Mouse (Mus musculus): Measurements from ENCODE around the gene Ankrd1. TPM values are rescaled to one million over a fixed set of nuclear protein-coding genes. Genes with fewer than 3 reads are reported as not detected.

Ankrd1 gene
- total and polyA plus RNA-seq, 3 experiments = not detected

DNA sequence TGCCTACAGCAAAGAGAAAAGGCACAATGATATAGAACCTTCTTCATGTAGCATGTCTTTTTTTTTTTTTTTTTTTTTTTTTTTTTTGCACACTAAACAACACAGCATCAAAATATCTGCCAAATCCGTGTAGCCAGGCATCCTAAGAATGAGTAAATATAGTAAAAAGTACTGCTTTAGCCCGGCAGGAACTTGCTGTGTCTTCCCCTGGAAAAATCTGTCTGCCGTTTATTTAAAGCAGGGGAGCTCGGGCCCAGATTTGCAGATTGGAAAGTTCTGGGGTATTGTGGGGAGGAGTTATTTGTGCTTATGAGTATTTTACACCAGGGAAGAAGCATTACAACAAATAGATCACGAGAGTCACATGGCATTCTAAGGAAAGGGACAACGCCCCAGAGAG, 12.1 kb upstream of the Ankrd1 start:
- no peak for TF ChIP-seq POLR2A (IDR thresholded peaks at IDR 0.05; ENCODE audit: low read depth, low read length)
- TF ChIP-seq ZC3H11A (IDR thresholded peaks at IDR 0.05; ENCODE audit: low read depth, low read length) = no peak
- no peak for TF ChIP-seq MAX (IDR thresholded peaks at IDR 0.05; ENCODE audit: low read length)
- TF ChIP-seq ZKSCAN1 (IDR thresholded peaks at IDR 0.05; ENCODE audit: borderline replicate concordance, low read depth, low read length) = no peak
- 0 out of 2 replicates have a peak, but pooled peaks have one; percentile 6 for TF ChIP-seq BHLHE40 (IDR thresholded peaks at IDR 0.05; ENCODE audit: low read depth, low read length)
- TF ChIP-seq ETS1 (conservative IDR thresholded peaks at IDR 0.05; ENCODE audit: low read depth, low read length) = no peak
- no peak for TF ChIP-seq IRF4 (IDR thresholded peaks at IDR 0.05; ENCODE audit: low read depth, low read length)
- 0 out of 2 replicates have a peak, but pooled peaks have one; percentile 14 for TF ChIP-seq ZNF384 (IDR thresholded peaks at IDR 0.05; ENCODE audit: low read depth, low read length)
- TF ChIP-seq USF1 (IDR thresholded peaks at IDR 0.05; ENCODE audit: low read depth, low read length) = no peak
- TF ChIP-seq GABPA (IDR thresholded peaks at IDR 0.05; ENCODE audit: insufficient replicate concordance, low read depth, low read length) = no peak
- no peak for TF ChIP-seq TBP (conservative IDR thresholded peaks at IDR 0.05; ENCODE audit: low read depth, low read length)
- no peak for TF ChIP-seq CTCF (conservative IDR thresholded peaks at IDR 0.05 in 1 of 2, IDR thresholded peaks at IDR 0.05 in 1 of 2; ENCODE audit: low read depth in 2 of 2, low read length in 2 of 2)
- H3K9ac ChIP-seq (ENCODE audit: insufficient read depth, low read depth) = no peak overlapping the region
- no peak overlapping the region for H3K27ac ChIP-seq (ENCODE audit: insufficient read depth, low read depth)
- H3K4me2 ChIP-seq (ENCODE audit: insufficient read depth, low read depth, poor library complexity, severe bottlenecking) = no peak overlapping the region
- H3K79me2 ChIP-seq (replicated peaks; ENCODE audit: control insufficient read depth, extremely low read depth, insufficient read depth, poor library complexity, severe bottlenecking) = no peaks in the 10 kb centered on the region
- dilution Hi-C loops (cut with MboI; ENCODE audit: extremely low pct_ligation_motif_present, extremely low pct_unique_long_range_greater_than_20kb, low sequenced_read_pairs) (no loop called here), in situ Hi-C loops (cut with MboI; ENCODE audit: low pct_ligation_motif_present, low pct_unique_long_range_greater_than_20kb, low sequenced_read_pairs) (no loop called here)
- H3K36me3 ChIP-seq (replicated peaks in 1 of 2; ENCODE audit: control insufficient read depth in 1 of 2, insufficient read depth in 1 of 2, low read length in 1 of 2) = no peaks in the 10 kb centered on the region
- H3K9me3 ChIP-seq (replicated peaks; ENCODE audit: low read length) = no peaks in the 10 kb centered on the region
- DNase-seq (ENCODE audit: extremely low read depth) = no peak
- H3K4me1 ChIP-seq (ENCODE audit: control insufficient read depth in 1 of 2, insufficient read depth in 2 of 2) = peaks cover 0 to 7% of the 10 kb centered on the region in 2 experiments; a peak in 2 of 4 replicates
- no peak overlapping the region for H3K4me3 ChIP-seq (replicated peaks in 1 of 3; ENCODE audit: low read depth in 2 of 3, low read length in 2 of 3, poor library complexity in 1 of 3)
- no peaks in the 10 kb centered on the region for H3K27me3 ChIP-seq (replicated peaks)

DNA sequence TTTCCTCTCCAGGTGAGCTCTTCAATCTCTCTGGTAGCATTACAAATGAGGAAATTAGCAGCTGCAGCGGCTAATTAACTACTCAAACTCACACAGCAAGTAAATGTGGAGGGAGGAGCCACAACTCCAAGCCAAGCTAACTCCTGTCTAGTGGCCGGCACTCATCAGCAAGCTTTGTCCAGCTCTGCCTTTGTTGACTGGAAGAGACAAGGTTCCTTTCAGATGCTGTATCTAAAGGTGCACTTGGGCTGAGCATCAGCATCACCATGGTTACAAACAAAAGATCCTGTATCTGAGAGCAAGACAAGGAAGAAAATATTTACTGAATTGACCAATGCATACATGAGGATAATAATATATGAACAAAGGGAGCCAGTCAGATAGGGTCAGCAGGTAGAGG, 10.3 kb upstream of the Ankrd1 start:
- no peaks in the 10 kb centered on the region for H3K9me3 ChIP-seq (replicated peaks; ENCODE audit: low read length)
- no peak for DNase-seq (ENCODE audit: extremely low read depth)
- no peak overlapping the region for H3K4me2 ChIP-seq (ENCODE audit: insufficient read depth, low read depth, poor library complexity, severe bottlenecking)
- no peaks in the 10 kb centered on the region for H3K36me3 ChIP-seq (replicated peaks in 1 of 2; ENCODE audit: control insufficient read depth in 1 of 2, insufficient read depth in 1 of 2, low read length in 1 of 2)
- no peak overlapping the region for H3K9ac ChIP-seq (ENCODE audit: insufficient read depth, low read depth)
- peaks cover 0 to 7% of the 10 kb centered on the region in 2 experiments; a peak in 2 of 4 replicates for H3K4me1 ChIP-seq (ENCODE audit: control insufficient read depth in 1 of 2, insufficient read depth in 2 of 2)
- no peak overlapping the region for H3K27ac ChIP-seq (ENCODE audit: insufficient read depth, low read depth)
- no peaks in the 10 kb centered on the region for H3K27me3 ChIP-seq (replicated peaks)
- H3K79me2 ChIP-seq (replicated peaks; ENCODE audit: control insufficient read depth, extremely low read depth, insufficient read depth, poor library complexity, severe bottlenecking) = no peaks in the 10 kb centered on the region
- dilution Hi-C loops (cut with MboI; ENCODE audit: extremely low pct_ligation_motif_present, extremely low pct_unique_long_range_greater_than_20kb, low sequenced_read_pairs) (no loop called here), in situ Hi-C loops (cut with MboI; ENCODE audit: low pct_ligation_motif_present, low pct_unique_long_range_greater_than_20kb, low sequenced_read_pairs) (no loop called here)
- no peak overlapping the region for H3K4me3 ChIP-seq (replicated peaks in 1 of 3; ENCODE audit: low read depth in 2 of 3, low read length in 2 of 3, poor library complexity in 1 of 3)
- no peak for TF ChIP-seq POLR2A (IDR thresholded peaks at IDR 0.05; ENCODE audit: low read depth, low read length)
- no peak for TF ChIP-seq MEF2A (IDR thresholded peaks at IDR 0.05; ENCODE audit: borderline replicate concordance, low read depth, low read length)
- TF ChIP-seq MAX (IDR thresholded peaks at IDR 0.05; ENCODE audit: low read length) = no peak
- no peak for TF ChIP-seq ZC3H11A (IDR thresholded peaks at IDR 0.05; ENCODE audit: low read depth, low read length)
- no peak for TF ChIP-seq JUN (IDR thresholded peaks at IDR 0.05; ENCODE audit: insufficient read depth, low read depth, low read length)
- TF ChIP-seq UBTF (IDR thresholded peaks at IDR 0.05; ENCODE audit: low read depth, low read length) = no peak
- no peak for TF ChIP-seq KAT2A (IDR thresholded peaks at IDR 0.05; ENCODE audit: insufficient replicate concordance, low read length)
- TF ChIP-seq ETS1 (conservative IDR thresholded peaks at IDR 0.05; ENCODE audit: low read depth, low read length) = no peak
- TF ChIP-seq ZKSCAN1 (IDR thresholded peaks at IDR 0.05; ENCODE audit: borderline replicate concordance, low read depth, low read length) = no peak
- TF ChIP-seq ZMIZ1 (IDR thresholded peaks at IDR 0.05; ENCODE audit: low read depth, low read length) = no peak
- TF ChIP-seq PAX5 (IDR thresholded peaks at IDR 0.05; ENCODE audit: low read length) = no peak
- TF ChIP-seq RAD21 (IDR thresholded peaks at IDR 0.05; ENCODE audit: low read depth, low read length) = no peak
- no peak for TF ChIP-seq CTCF (conservative IDR thresholded peaks at IDR 0.05 in 1 of 2, IDR thresholded peaks at IDR 0.05 in 1 of 2; ENCODE audit: low read depth in 2 of 2, low read length in 2 of 2)
- no peak for TF ChIP-seq EP300 (IDR thresholded peaks at IDR 0.05; ENCODE audit: low read length)
- no peak for TF ChIP-seq IRF4 (IDR thresholded peaks at IDR 0.05; ENCODE audit: low read depth, low read length)
- TF ChIP-seq JUND (conservative IDR thresholded peaks at IDR 0.05; ENCODE audit: low read depth, low read length) = no peak
- no peak for TF ChIP-seq NELFE (IDR thresholded peaks at IDR 0.05; ENCODE audit: low read depth, low read length)
- TF ChIP-seq HCFC1 (IDR thresholded peaks at IDR 0.05; ENCODE audit: low read depth, low read length) = no peak
- TF ChIP-seq CHD1 (IDR thresholded peaks at IDR 0.05; ENCODE audit: low read depth, low read length) = no peak
